Mouse (Mus musculus) thymus, postnatal 0 days (tissue): ENCODE data around the gene Ankrd53. TPM values are rescaled to one million over a fixed set of nuclear protein-coding genes. Genes with fewer than 3 reads are reported as not detected.
"Not testable (repeated sequence)": the region's sequence is repeated elsewhere in the genome, so short reads cannot be mapped to it uniquely, and the experiment has no call there.

Source experiments
- DNase-seq: peaks from one replicate; pipeline ENCODE4 v3.0.0-alpha.2; 2015; ENCODE audit warnings: low spot score
- polyA plus RNA-seq: library from polyadenylated mRNA; unstranded; fragments of >200 nt; fragmentation: Nextera tagmentation; extraction: Ambion mirVana; gene quantifications from 2 replicates; pipeline ENCODE4 v1.2.1, GENCODE M21; 2015

Gene Ankrd53
- polyA plus RNA-seq, 1 experiment from 2014 or later = not detected

- DNase-seq = no peak
Measured at GRCm38 (mm10) chr6:83766982-83767381, 4.5 kb downstream of the Ankrd53 start.

- DNase-seq = no peak
Measured at GRCm38 (mm10) chr6:83768485-83768884, 6.0 kb downstream of the Ankrd53 start.

GRCm38 (mm10) chr6:83774126-83774525 is 11.7 kb downstream of the Ankrd53 start:
- no peak for DNase-seq

GRCm38 (mm10) chr6:83774781-83775563 is 12.5 kb downstream of the Ankrd53 start:
- peak; percentile 61 for DNase-seq

GRCm38 (mm10) chr6:83775638-83776293 is 13.3 kb downstream of the Ankrd53 start, which contains the start of gene Tex261:
Gene Tex261, minus strand, starts transcription at chr6:83775813.
- DNase-seq = peak; percentile 89

GRCm38 (mm10) chr6:83778306-83778705 is 15.9 kb downstream of the Ankrd53 start:
- no peak for DNase-seq

GRCm38 (mm10) chr6:83779026-83779425 is 16.6 kb downstream of the Ankrd53 start:
- DNase-seq = peak; percentile 60

GRCm38 (mm10) chr6:83786426-83786825 is 24.0 kb downstream of the Ankrd53 start:
- no peak for DNase-seq

GRCm38 (mm10) chr6:83788554-83788953 is 26.1 kb downstream of the Ankrd53 start:
- DNase-seq = no peak

- DNase-seq = not testable (repeated sequence)
Measured at GRCm38 (mm10) chr6:83790533-83790932, 28.1 kb downstream of the Ankrd53 start.

- no peak for DNase-seq
Measured at GRCm38 (mm10) chr6:83791251-83791890, 28.9 kb downstream of the Ankrd53 start.

GRCm38 (mm10) chr6:83794760-83795296 is 32.4 kb downstream of the Ankrd53 start, which contains the start of gene Nagk:
Gene Nagk, plus strand, starts transcription at chr6:83794982.
- peak; percentile 96 for DNase-seq

- peak; percentile 12 for DNase-seq
Measured at GRCm38 (mm10) chr6:83795492-83795900, 33.1 kb downstream of the Ankrd53 start.

GRCm38 (mm10) chr6:83796686-83797085 is 34.2 kb downstream of the Ankrd53 start:
- DNase-seq = no peak

GRCm38 (mm10) chr6:83802033-83802432 is 39.6 kb downstream of the Ankrd53 start:
- no peak for DNase-seq

- no peak for DNase-seq
Measured at GRCm38 (mm10) chr6:83802846-83803245, 40.4 kb downstream of the Ankrd53 start.

- no peak for DNase-seq
Measured at GRCm38 (mm10) chr6:83815801-83816200, 53.4 kb downstream of the Ankrd53 start.
